ENCODE assay signal across 32 mouse cellular contexts in genomic region chr12:117589186-117589585, GRCm38 (mm10).
DNase-seq lines count a peak whose midpoint lies in the region; ATAC-seq and TF ChIP-seq lines count a peak whose summit lies in the region.
"Had no signal": no experiment of that assay in that cellular context is flagged by ENCODE, and none has a peak within 500 bp of the region (broad histone marks: within the 10 kb centered on the region; RNA-seq: fewer than 3 reads in every experiment).

No protein-coding gene starts in this region.

- TF ChIP-seq CTCF in liver, adult 2 months (IDR thresholded peaks at IDR 0.05; ENCODE audit: low read depth, low read length), result no peak
- no peak for TF ChIP-seq CTCF in liver, postnatal 0 days (IDR thresholded peaks at IDR 0.05; ENCODE audit: low read depth)

- no peak for TF ChIP-seq EP300 in liver, postnatal 0 days (IDR thresholded peaks at IDR 0.05; ENCODE audit: low read depth)

- no peaks in the 10 kb centered on the region; the same call in 1 of the 2 replicates for H3K36me3 ChIP-seq in kidney, embryonic 14.5 days (ENCODE audit: control insufficient read depth, insufficient read depth, low read length)
- H3K36me3 ChIP-seq in liver, adult 2 months (ENCODE audit: control insufficient read depth, insufficient read depth, low read length), result no peaks in the 10 kb centered on the region
- H3K36me3 ChIP-seq in liver, postnatal 0 days (replicated peaks; ENCODE audit: insufficient read depth, low read length), result no peaks in the 10 kb centered on the region
- H3K36me3 ChIP-seq: embryonic facial prominence, embryonic 10.5 days; embryonic facial prominence, embryonic 13.5 days; forebrain, embryonic 12.5 days; G1E; heart, embryonic 12.5 days; heart, embryonic 15.5 days; hindbrain, embryonic 10.5 days; hindbrain, embryonic 13.5 days had no signal

- 49% methylated on average over 2 of the region's 2 CpGs for WGBS in kidney, embryonic 14.5 days
- 65% methylated on average over 2 of the region's 2 CpGs for WGBS in liver, adult 2 months
- WGBS in liver, postnatal 0 days (ENCODE audit: insufficient replicate concordance), result 77% methylated on average over 2 of the region's 2 CpGs

- ATAC-seq in kidney, embryonic 14.5 days (ENCODE audit: low FRiP score, low TSS enrichment), result no peak
- no peak for ATAC-seq in liver, postnatal 0 days
- ATAC-seq: forebrain, embryonic 16.5 days; hindbrain, embryonic 16.5 days; Patski had no signal

- H3K9me3 ChIP-seq in kidney, embryonic 14.5 days (ENCODE audit: control insufficient read depth, low read length), result no peaks in the 10 kb centered on the region
- no peaks in the 10 kb centered on the region for H3K9me3 ChIP-seq in liver, postnatal 0 days (ENCODE audit: low read length)
- H3K9me3 ChIP-seq: embryonic facial prominence, embryonic 10.5 days; embryonic facial prominence, embryonic 13.5 days; forebrain, embryonic 12.5 days; heart, embryonic 12.5 days; heart, embryonic 15.5 days; hindbrain, embryonic 10.5 days; hindbrain, embryonic 13.5 days had no signal

- H3K79me2 ChIP-seq in liver, adult 2 months (ENCODE audit: control insufficient read depth, insufficient read depth, low read length), result no peaks in the 10 kb centered on the region

- no peaks in the 10 kb centered on the region for H3K4me1 ChIP-seq in kidney, embryonic 14.5 days (ENCODE audit: control insufficient read depth, insufficient read depth, low read length)
- no peaks in the 10 kb centered on the region for H3K4me1 ChIP-seq in liver, adult 2 months (ENCODE audit: control insufficient read depth, insufficient read depth, low read length)
- H3K4me1 ChIP-seq in liver, postnatal 0 days (ENCODE audit: insufficient read depth), result no peaks in the 10 kb centered on the region
- H3K4me1 ChIP-seq: embryonic facial prominence, embryonic 10.5 days; embryonic facial prominence, embryonic 13.5 days; forebrain, embryonic 12.5 days; heart, embryonic 15.5 days; hindbrain, embryonic 10.5 days had no signal

- H3K27ac ChIP-seq in kidney, embryonic 14.5 days (ENCODE audit: low read depth, low read length), result no peak overlapping the region
- H3K27ac ChIP-seq in liver, adult 2 months (replicated peaks; ENCODE audit: insufficient read depth, low read depth, low read length), result no peak overlapping the region
- no peak overlapping the region for H3K27ac ChIP-seq in liver, postnatal 0 days (ENCODE audit: low read depth)
- H3K27ac ChIP-seq: embryonic facial prominence, embryonic 10.5 days; embryonic facial prominence, embryonic 13.5 days; forebrain, embryonic 12.5 days; heart, embryonic 15.5 days; hindbrain, embryonic 10.5 days; hindbrain, embryonic 13.5 days had no signal

- peak; percentile 34 for DNase-seq in heart, adult 11 months
- DNase-seq in heart, adult 9 months (ENCODE audit: low spot score in 2 of 2), result no peak
- peak; percentile 4 to 36 for DNase-seq in kidney, adult 8-10 months
- DNase-seq in liver, adult 2 months (ENCODE audit: extremely low read depth, low read depth, low spot score), result peak; percentile 39
- no peak for DNase-seq in liver, postnatal 0 days
- DNase-seq in kidney, postnatal 36 days, result peak; percentile 14 to 50
- DNase-seq in layer of hippocampus, adult 9-10 months (ENCODE audit: low spot score), result no peak
- DNase-seq: adrenal gland, postnatal 25 days; B cell, adult 2 months; cerebellum, adult 11-12 months; cerebellum, adult 8-10 months; cerebellum, postnatal 10 days; cerebellum, postnatal 36 days; embryo, embryonic 11 days; gastrocnemius, postnatal 10 days; gastrocnemius, postnatal 36 days; heart, postnatal 10 days; heart, postnatal 36 days had no signal

- H3K9ac ChIP-seq in kidney, embryonic 14.5 days (ENCODE audit: low read depth, low read length), result no peak overlapping the region
- no peak overlapping the region for H3K9ac ChIP-seq in liver, adult 2 months (ENCODE audit: low read depth, low read length)
- no peak overlapping the region for H3K9ac ChIP-seq in liver, postnatal 0 days (replicated peaks)
- H3K9ac ChIP-seq: embryonic facial prominence, embryonic 13.5 days; forebrain, embryonic 12.5 days; heart, embryonic 12.5 days; heart, embryonic 15.5 days; hindbrain, embryonic 13.5 days had no signal

- no peaks in the 10 kb centered on the region for H3K27me3 ChIP-seq in kidney, embryonic 14.5 days (ENCODE audit: control insufficient read depth, insufficient read depth, low read length)
- no peaks in the 10 kb centered on the region for H3K27me3 ChIP-seq in liver, adult 2 months (ENCODE audit: control insufficient read depth, insufficient read depth, low read length)
- H3K27me3 ChIP-seq in liver, postnatal 0 days (ENCODE audit: insufficient read depth, low read length), result no peaks in the 10 kb centered on the region
- H3K27me3 ChIP-seq: CH12.LX; embryonic facial prominence, embryonic 13.5 days; forebrain, embryonic 12.5 days; heart, embryonic 12.5 days; heart, embryonic 15.5 days; hindbrain, embryonic 13.5 days; Patski had no signal

- no peak for TF ChIP-seq POLR2A in liver, adult 2 months (IDR thresholded peaks at IDR 0.05; ENCODE audit: extremely low read depth, insufficient read depth, low read length)

- H3K4me2 ChIP-seq in kidney, embryonic 14.5 days (replicated peaks; ENCODE audit: low read depth, low read length), result no peak overlapping the region
- H3K4me2 ChIP-seq in liver, postnatal 0 days (ENCODE audit: low read depth, low read length), result no peak overlapping the region
- H3K4me2 ChIP-seq: embryonic facial prominence, embryonic 13.5 days; forebrain, embryonic 12.5 days; heart, embryonic 12.5 days; heart, embryonic 15.5 days; hindbrain, embryonic 13.5 days had no signal

- H3K4me3 ChIP-seq in kidney, embryonic 14.5 days (ENCODE audit: low read length), result no peak overlapping the region
- H3K4me3 ChIP-seq in liver, adult 2 months (ENCODE audit: insufficient read depth, low read depth, low read length), result no peak overlapping the region
- H3K4me3 ChIP-seq in liver, postnatal 0 days (ENCODE audit: low read depth, low read length), result no peak overlapping the region
- H3K4me3 ChIP-seq: embryonic facial prominence, embryonic 10.5 days; embryonic facial prominence, embryonic 13.5 days; erythroblast, embryonic 14.5 days; forebrain, embryonic 12.5 days; heart, embryonic 12.5 days; heart, embryonic 15.5 days; hindbrain, embryonic 10.5 days; hindbrain, embryonic 13.5 days had no signal

Comparison
In these comparisons a context has a peak if more than half of its experiments do, and no peak if none do; other contexts are left out.
1. DNase-seq: peak in heart, adult 11 months (single experiment), kidney, adult 8-10 months (2 of 2), liver, adult 2 months (single experiment) and kidney, postnatal 36 days (2 of 2); none in heart, adult 9 months (0 of 2), liver, postnatal 0 days (single experiment) and layer of hippocampus, adult 9-10 months (single experiment).